Mouse (Mus musculus) bone marrow, adult 2 months (tissue): ENCODE data around the gene Catsperg2.

Experiments used
- CTCF ChIP-seq: fragments of 200-500 bp; IDR thresholded peaks from 2 replicates; pipeline ENCODE4 v1.5.1; 2011; ENCODE audit warnings: low read length, control low read depth; ENCODE audit not compliant: control insufficient read depth, insufficient read depth
- POLR2A ChIP-seq: fragments of 200-500 bp; IDR thresholded peaks from 2 replicates; pipeline ENCODE4 v1.6.1; 2011; ENCODE audit warnings: low read depth, mild to moderate bottlenecking, control low read depth, low read length, borderline replicate concordance; ENCODE audit not compliant: control insufficient read depth

DNA sequence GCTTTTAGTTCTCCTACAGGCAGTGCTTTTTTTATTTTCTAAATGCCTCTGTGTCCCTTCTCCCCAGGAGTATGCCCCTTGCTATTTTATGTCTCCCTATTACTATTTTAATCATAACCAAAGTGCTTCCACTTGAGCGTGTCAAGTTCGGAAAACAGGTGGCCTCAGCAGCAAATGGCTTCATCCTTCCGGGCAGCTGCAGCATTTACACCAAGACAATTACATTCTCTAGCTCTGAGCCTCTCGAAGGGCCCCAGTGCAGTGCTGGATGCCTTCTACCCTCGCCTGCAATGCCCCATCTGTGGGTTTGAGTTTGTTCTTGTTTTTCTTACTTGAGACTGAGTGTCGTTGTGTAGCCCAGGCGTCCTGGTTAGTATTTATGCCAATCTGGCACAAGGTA lies 46.7 kb upstream of the Catsperg2 start:
- TF ChIP-seq CTCF, result no peak
- no peak for TF ChIP-seq POLR2A
